Mouse (Mus musculus): ENCODE data around the gene Apba2. TPM values are rescaled to one million over a fixed set of nuclear protein-coding genes. Genes with fewer than 3 reads are reported as not detected.

Apba2 gene
- polyA plus RNA-seq, 1 experiment from 2014 or later: 166 TPM

DNA sequence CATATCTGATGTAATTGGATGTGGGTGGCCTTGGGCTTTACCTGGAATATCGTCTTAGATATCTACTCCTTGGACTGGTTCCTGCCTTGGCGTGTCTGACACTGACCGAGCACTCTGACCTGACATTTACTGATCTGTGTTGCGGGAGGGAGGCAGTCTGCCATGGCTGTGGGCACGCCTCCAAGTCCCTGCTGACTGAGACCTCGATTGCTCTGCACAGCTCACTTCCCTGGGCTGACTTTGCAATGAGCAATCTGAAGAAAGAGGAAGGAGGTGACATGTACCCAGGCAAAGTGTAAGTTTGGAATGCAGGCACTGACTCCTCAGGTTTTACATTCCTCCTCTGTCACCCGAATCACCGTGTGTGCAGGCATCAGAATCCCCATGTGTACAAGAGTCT is 290.5 kb downstream of the Apba2 start:
- Histone ChIP-seq H3K4me2 (ENCODE audit: low read depth, low read length) (no peak overlapping the region), H3K36me3 (ENCODE audit: control insufficient read depth, insufficient read depth, low read length) (no peaks in the 10 kb centered on the region), H3K4me1 (ENCODE audit: control insufficient read depth, insufficient read depth, low read length) (no peaks in the 10 kb centered on the region), H3K27ac (ENCODE audit: low read depth, low read length) (no peak overlapping the region), H3K4me3 (ENCODE audit: low read depth, low read length) (no peak overlapping the region), H3K9ac (replicated peaks; ENCODE audit: low read depth, low read length) (no peak overlapping the region), H3K27me3 (ENCODE audit: control insufficient read depth, insufficient read depth, low read length) (no peaks in the 10 kb centered on the region), H3K9me3 (ENCODE audit: control insufficient read depth, low read length) (no peaks in the 10 kb centered on the region)
- no peak for ATAC-seq (ENCODE audit: low read depth)
- 68% methylated on average over 8 of the region's 8 CpGs for WGBS

DNA sequence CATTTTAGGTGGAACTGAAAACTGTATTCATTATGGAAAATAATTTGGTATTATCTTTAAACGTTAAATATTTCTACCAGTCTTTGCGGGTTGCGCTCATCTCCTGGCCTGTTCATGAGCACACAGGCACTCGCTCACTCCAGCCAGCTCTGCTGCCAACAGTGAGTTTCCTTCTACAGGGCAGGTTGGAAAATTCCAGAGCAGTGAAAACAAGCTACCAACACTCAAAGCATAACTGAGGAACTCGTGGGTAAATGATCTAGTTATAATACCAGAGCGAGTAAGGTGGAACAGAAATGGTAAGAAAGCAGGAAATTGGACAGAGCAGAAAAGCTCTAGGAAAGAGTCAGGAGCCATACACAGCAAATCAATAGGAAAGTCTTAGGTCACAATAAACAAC is 294.0 kb downstream of the Apba2 start:
- H3K4me3 ChIP-seq (ENCODE audit: low read depth, low read length): no peak overlapping the region
- no peak overlapping the region for H3K27ac ChIP-seq (ENCODE audit: low read depth, low read length)
- ATAC-seq (ENCODE audit: low read depth): no peak
- H3K4me1 ChIP-seq (ENCODE audit: control insufficient read depth, insufficient read depth, low read length): no peaks in the 10 kb centered on the region
- H3K9me3 ChIP-seq (ENCODE audit: control insufficient read depth, low read length): no peaks in the 10 kb centered on the region
- no peak overlapping the region for H3K9ac ChIP-seq (replicated peaks; ENCODE audit: low read depth, low read length)
- no peak overlapping the region for H3K4me2 ChIP-seq (ENCODE audit: low read depth, low read length)
- whole genome bisulfite sequencing: 79% methylated on average over 6 of the region's 6 CpGs
- H3K27me3 ChIP-seq (ENCODE audit: control insufficient read depth, insufficient read depth, low read length): no peaks in the 10 kb centered on the region
- H3K36me3 ChIP-seq (ENCODE audit: control insufficient read depth, insufficient read depth, low read length): no peaks in the 10 kb centered on the region

Other genes starting within 250 kb of the Apba2 start
- gene Mtmr10, start 214.1 kb upstream of the Apba2 start, polyA plus RNA-seq (2014; fragmentation: Nextera tagmentation; extraction: Ambion mirVana): 17.7 and 20.7 TPM in 2 replicates
- gene Fan1, start 127.6 kb upstream of the Apba2 start, polyA plus RNA-seq (2014; fragmentation: Nextera tagmentation; extraction: Ambion mirVana): 6.4 and 6.5 TPM in 2 replicates
- gene Mphosph10, start 109.4 kb upstream of the Apba2 start, polyA plus RNA-seq (2014; fragmentation: Nextera tagmentation; extraction: Ambion mirVana): 22.9 and 29.3 TPM in 2 replicates
- 40.8 and 44.8 TPM in 2 replicates for gene Mcee, start 109.1 kb upstream of the Apba2 start, polyA plus RNA-seq (2014; fragmentation: Nextera tagmentation; extraction: Ambion mirVana)

All from neural tube, embryonic 14.5 days (tissue).